Mouse (Mus musculus) CD8-positive naive resting alpha-beta T cell, adult 2 months (primary cell): ENCODE results near the gene Hip1r.
A peak's percentile ranks its signal among the peaks of the same experiment; 100 is the strongest.

Experiments
- DNase-seq, 2 experiments: peaks; one replicate each; pipeline ENCODE4 v3.0.0; 2022; ENCODE audit warnings: low read depth in 2 of 2, low spot score in 2 of 2

The Hip1r gene

GRCm38 (mm10) chr5:123996194-123996593 is 22.8 kb downstream of the Hip1r start:
- DNase-seq, result no peak

GRCm38 (mm10) chr5:123996695-123997094 is 23.3 kb downstream of the Hip1r start:
- DNase-seq, result no peak

- DNase-seq, result no peak
Measured at GRCm38 (mm10) chr5:123997211-123997751, 23.9 kb downstream of the Hip1r start.

- no peak for DNase-seq
Measured at GRCm38 (mm10) chr5:123997811-123998210, 24.4 kb downstream of the Hip1r start.

- DNase-seq, result no peak
Measured at GRCm38 (mm10) chr5:123998370-123998769, 24.9 kb downstream of the Hip1r start.

GRCm38 (mm10) chr5:124000824-124001223 is 27.4 kb downstream of the Hip1r start:
- DNase-seq, result peak; percentile 82 to 87

GRCm38 (mm10) chr5:124001274-124001673 is 27.8 kb downstream of the Hip1r start:
- DNase-seq, result peak in 1 of 2 experiments; percentile 25

DNA sequence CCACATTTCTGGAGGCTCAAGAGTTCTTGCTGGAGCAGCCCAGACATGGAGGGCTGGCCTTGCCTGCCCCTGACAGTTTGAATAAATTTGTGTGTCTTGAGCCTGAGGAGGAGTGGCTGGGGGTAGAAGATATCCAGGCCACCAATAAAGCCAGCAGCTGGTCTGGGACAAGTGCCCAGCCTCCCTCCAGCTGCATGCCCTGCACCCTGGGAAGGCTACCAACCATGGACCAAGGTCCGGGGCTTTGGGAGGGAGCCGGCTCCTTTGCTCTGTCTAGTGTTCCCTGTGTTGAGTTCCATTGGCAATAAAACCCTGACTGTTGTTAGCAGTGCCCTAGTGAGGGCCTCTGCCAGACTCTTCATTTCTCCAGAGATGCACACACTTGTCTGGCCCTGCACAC is 29.4 kb downstream of the Hip1r start:
- DNase-seq, result peak; percentile 18 to 39

GRCm38 (mm10) chr5:124003375-124003774 is 29.9 kb downstream of the Hip1r start:
- DNase-seq, result peak; percentile 26 to 50

DNA sequence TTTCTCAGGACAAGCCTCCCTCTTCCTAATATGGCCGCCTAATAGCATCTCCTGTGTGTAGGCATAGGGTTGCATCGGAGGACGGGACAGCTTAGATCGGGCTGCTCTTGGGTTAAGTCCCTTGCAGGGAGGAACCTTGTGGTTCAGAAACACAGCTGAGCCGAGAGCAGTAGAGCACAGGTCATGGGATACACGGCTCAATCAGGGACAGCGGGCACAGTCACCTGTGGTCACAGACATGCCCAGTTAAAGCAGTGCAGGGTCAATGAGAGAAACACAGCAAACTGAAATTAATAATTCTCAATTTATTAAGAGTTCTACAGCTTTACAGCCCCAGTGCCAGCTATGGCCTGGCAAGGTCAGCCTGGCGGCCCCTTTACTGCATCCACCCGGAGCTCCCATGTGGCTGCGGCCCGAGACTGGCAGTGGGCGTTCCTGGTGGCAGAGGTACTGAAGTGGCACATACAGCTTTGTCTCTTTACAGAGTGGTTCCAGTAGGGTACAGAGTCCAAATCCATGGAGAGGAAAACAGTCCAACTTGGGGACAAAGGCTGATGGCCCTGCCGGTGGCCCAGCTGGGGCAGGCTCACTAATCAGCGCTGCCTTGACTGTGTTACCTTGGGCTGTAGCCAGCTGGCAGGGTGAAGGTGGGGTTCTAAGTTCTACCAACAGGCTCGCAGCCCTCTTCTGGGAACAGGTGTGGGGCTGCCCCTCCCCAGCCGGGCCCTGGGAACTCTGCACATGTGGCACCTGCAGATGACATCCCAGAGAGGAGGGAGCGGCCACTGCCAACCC is 31.1 kb downstream of the Hip1r start:
- DNase-seq, result peak; percentile 42 to 46

DNA sequence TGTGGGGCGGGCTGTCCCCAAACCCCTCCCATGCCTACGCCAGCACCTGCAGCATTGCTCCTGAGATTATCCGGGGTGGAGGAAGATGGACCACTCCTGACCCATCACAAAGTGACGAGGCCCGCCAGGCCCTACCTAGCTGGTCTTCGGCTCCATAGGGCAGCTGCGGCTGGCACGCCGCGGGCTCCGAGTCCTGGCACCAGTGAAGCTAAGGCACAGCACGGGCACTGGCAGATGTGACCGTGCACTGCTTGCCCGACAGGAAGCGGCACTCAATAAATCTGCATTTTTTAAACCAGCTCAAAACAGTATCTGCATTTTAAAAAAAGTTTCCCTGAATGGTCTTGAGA is 31.7 kb downstream of the Hip1r start:
- no peak for DNase-seq

DNA sequence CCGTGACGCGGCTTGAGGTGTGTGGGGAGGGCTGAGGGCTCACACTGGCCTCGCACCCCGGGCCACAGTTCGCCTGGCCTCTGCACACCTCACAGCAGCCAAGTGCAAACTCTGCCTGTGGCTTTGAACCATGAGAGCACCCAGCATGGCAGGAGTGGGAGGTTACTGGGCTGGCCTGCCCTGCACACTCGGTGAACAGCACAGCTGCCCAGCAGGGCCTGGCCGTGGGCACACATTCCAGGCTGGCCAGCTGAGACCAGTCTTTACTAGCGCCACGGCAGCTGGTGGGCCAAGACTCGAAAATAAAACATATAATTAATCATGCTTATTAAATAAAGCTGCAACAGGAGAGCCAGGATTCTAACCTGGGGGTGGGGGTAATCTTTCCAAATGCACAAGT is 32.2 kb downstream of the Hip1r start:
- DNase-seq, result peak; percentile 19 to 30

GRCm38 (mm10) chr5:124006082-124006873 is 32.9 kb downstream of the Hip1r start:
- peak; percentile 33 to 36 for DNase-seq

GRCm38 (mm10) chr5:124006891-124007491 is 33.6 kb downstream of the Hip1r start:
- DNase-seq, result peak; percentile 28 to 49

GRCm38 (mm10) chr5:124010077-124010476 is 36.6 kb downstream of the Hip1r start:
- no peak for DNase-seq

- DNase-seq, result peak in 1 of 2 experiments; percentile 26
Measured at GRCm38 (mm10) chr5:124010910-124011655, 37.7 kb downstream of the Hip1r start.

GRCm38 (mm10) chr5:124011927-124012326 is 38.5 kb downstream of the Hip1r start:
- peak in 1 of 2 experiments; percentile 38 for DNase-seq

DNA sequence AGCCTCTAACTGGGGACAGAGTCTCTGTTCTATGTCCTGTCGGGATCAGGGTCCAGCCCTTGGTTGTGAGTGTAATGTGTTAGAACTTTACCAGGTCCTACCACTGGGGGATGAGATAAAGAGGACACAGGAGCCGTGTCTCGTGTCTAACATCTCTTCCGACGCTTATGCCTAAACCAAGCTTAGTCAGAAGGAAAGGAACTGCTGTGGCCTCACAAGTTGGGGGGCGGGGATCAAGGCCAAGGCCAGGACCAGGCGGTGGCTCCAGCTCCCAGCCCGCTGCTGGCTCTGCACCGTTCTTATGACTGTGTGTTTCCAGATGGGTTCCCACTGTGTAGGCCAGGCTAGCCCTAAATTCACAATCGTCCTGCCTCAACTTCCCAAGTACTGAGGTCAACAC is 39.5 kb downstream of the Hip1r start:
- DNase-seq, result peak in 1 of 2 experiments; percentile 18

GRCm38 (mm10) chr5:124013747-124014146 is 40.3 kb downstream of the Hip1r start:
- DNase-seq, result peak in 1 of 2 experiments; percentile 20

DNA sequence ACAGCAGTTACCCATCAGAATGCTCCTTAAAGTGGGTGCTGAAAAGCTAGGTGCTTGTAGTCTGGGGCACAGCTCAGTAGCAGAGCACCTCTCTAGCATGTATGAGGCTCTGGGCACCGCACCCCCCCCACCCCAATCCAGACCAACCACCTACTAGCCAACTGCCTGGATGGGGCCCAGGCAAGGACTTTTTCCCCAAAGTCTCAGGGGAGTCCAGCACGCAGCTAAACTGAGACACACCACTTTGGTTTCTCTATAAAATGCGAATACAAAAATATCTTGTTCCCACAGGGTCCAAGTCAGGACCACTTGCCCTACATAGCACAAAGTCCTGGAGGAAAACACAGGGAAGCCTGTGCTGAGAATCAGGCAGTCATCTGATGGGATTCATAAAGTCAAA is 40.8 kb downstream of the Hip1r start:
- no peak for DNase-seq

GRCm38 (mm10) chr5:124014791-124015251 is 41.4 kb downstream of the Hip1r start:
- DNase-seq, result peak in 1 of 2 experiments; percentile 17
